Comparison of ENCODE assay signal across 8 mouse cellular contexts in the genomic region with DNA sequence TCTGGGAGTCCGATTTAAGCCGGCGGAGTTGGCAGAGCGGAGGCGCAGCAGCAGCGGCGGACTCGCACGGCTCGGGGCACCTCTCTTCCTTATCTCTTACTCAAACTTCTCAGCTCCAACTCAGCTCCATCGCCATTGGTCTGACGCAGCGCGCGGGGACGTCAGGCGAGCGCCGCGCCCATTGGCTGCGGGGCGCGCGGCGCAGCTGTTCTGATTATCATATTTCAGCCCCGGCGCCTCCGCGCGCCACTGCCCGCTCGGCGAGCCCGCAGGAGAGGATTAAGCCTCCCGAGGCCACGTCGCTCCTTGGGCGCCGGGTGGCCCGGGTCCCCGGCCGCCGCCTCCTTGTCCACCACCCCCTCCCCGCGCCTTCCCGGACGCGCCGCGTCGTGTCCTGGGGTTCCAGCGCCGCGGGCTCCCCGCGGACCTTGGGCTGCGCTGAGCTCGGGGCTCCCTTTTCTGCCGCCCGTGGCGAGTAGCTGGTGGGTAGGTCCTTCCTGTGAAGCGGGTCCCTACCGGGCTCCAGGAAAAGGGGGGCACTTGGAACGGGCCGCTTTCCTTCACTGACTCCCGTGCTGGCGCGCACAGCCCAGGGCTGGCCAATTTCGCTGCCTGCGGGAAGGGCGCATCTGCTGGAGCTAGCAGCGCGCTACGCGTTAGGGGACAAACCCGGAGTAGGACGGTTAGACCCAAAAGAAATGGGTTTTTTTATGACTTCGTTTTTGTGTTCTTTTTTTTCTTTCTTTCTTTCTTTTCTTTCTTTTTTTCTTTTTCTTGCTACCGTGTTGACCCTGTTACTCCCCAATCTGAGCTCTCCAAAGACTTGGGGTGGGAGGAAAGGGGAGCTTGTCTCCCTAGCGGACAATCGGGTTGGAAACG. TPM values are rescaled to one million over a fixed set of nuclear protein-coding genes. Genes with fewer than 3 reads are reported as not detected.
DNase-seq lines count a peak whose midpoint lies in the region; ATAC-seq and TF ChIP-seq lines count a peak whose summit lies in the region.

A gene (minus strand): TSS at position 106 of the 879 bp plus-strand sequence.

- ATAC-seq in granulocyte monocyte progenitor cell, adult 5-6 weeks (replicated peaks; ENCODE audit: poor library complexity, severe bottlenecking) = peak; percentile 86
- ATAC-seq in intestine, embryonic 15.5 days = peak; percentile 99
- ATAC-seq in monocyte, adult 5-6 weeks (replicated peaks; ENCODE audit: insufficient number of reproducible peaks, low FRiP score, low TSS enrichment, poor library complexity, severe bottlenecking) = no peak

- no peak for DNase-seq in layer of hippocampus, adult 2 months (ENCODE audit: low spot score in 2 of 2)
- DNase-seq in layer of hippocampus, adult 8-10 months (ENCODE audit: low spot score in 2 of 2) = no peak
- peak; percentile 95 for DNase-seq in embryo, embryonic 10 days (ENCODE audit: low spot score)
- DNase-seq in lung, postnatal 10 days = peak; percentile 56
- peak; percentile 93 for DNase-seq in retina, postnatal 1 day

- peak within 1 kb of the TSS; percentile 99 for H3K4me2 ChIP-seq in intestine, embryonic 15.5 days (replicated peaks)

- under 1% methylated on average over 82 of the region's 82 CpGs for WGBS in intestine, embryonic 15.5 days

- peak within 1 kb of the TSS; percentile 50 for H3K9ac ChIP-seq in intestine, embryonic 15.5 days

- no peaks in the 10 kb centered on the region for H3K36me3 ChIP-seq in intestine, embryonic 15.5 days

- peaks cover 3% of the 10 kb centered on the region for H3K4me1 ChIP-seq in intestine, embryonic 15.5 days (replicated peaks)

- no peak for TF ChIP-seq CTCF in layer of hippocampus, adult 2 months (conservative IDR thresholded peaks at IDR 0.05)

- peak within 1 kb of the TSS; percentile 35; the same call in 1 of the 2 replicates for H3K4me3 ChIP-seq in layer of hippocampus, adult 2 months
- H3K4me3 ChIP-seq in intestine, embryonic 15.5 days (replicated peaks) = peak within 1 kb of the TSS; percentile 59

- no peak within 1 kb of the TSS for H3K27ac ChIP-seq in layer of hippocampus, adult 2 months
- no peak within 1 kb of the TSS for H3K27ac ChIP-seq in intestine, embryonic 15.5 days

- H3K27me3 ChIP-seq in intestine, embryonic 15.5 days (replicated peaks) = peaks cover 73% of the 10 kb centered on the region

- no peaks in the 10 kb centered on the region for H3K9me3 ChIP-seq in intestine, embryonic 15.5 days

RNA-seq across cellular contexts. Expression of the gene that starts here (rescaled TPM):
- total RNA-seq in layer of hippocampus, adult 2 months (2021) = not detected
- total RNA-seq in layer of hippocampus, adult 8-10 months (2022) = not detected
- total RNA-seq in granulocyte monocyte progenitor cell, adult 5-6 weeks (2014; fragmentation: Nextera tagmentation) = not detected in 2 replicates
- total RNA-seq in granulocyte monocyte progenitor cell, adult 5-6 weeks (2017) = not detected in 2 replicates
- 9.6 and 11.2 TPM in 2 replicates for polyA plus RNA-seq in intestine, embryonic 15.5 days (2015; fragmentation: Nextera tagmentation; extraction: Ambion mirVana)
- total RNA-seq in monocyte, adult 5-6 weeks (2017) = not detected in 3 replicates

Comparison
In these comparisons a context has a peak if more than half of its experiments do, and no peak if none do; other contexts are left out.
1. Peak in ATAC-seq in granulocyte monocyte progenitor cell, adult 5-6 weeks; RNA of the gene not detected or under 1 TPM.
2. DNase-seq: peak in embryo, embryonic 10 days (single experiment), lung, postnatal 10 days (single experiment) and retina, postnatal 1 day (single experiment); none in layer of hippocampus, adult 2 months (0 of 2) and layer of hippocampus, adult 8-10 months (0 of 2).